Mouse (Mus musculus): ENCODE results near the gene Dmrta1. TPM values are rescaled to one million over a fixed set of nuclear protein-coding genes. Genes with fewer than 3 reads are reported as not detected.

The Dmrta1 gene
- polyA plus RNA-seq, 1 experiment from 2014 or later: not detected

GRCm38 (mm10) chr4:89674711-89675110 is 4.5 kb upstream of the Dmrta1 start:
- H3K4me2 ChIP-seq (replicated peaks; ENCODE audit: low read depth, low read length): no peak overlapping the region
- H3K27ac ChIP-seq (ENCODE audit: low read length): no peak overlapping the region
- no peak overlapping the region for H3K9ac ChIP-seq (replicated peaks; ENCODE audit: low read length)
- H3K9me3 ChIP-seq (ENCODE audit: low read length): no peaks in the 10 kb centered on the region
- ATAC-seq (ENCODE audit: low FRiP score, low TSS enrichment): no peak
- H3K27me3 ChIP-seq (ENCODE audit: insufficient read depth, low read length): no peaks in the 10 kb centered on the region
- H3K36me3 ChIP-seq (ENCODE audit: insufficient read depth, low read length): no peaks in the 10 kb centered on the region
- H3K4me3 ChIP-seq (ENCODE audit: low read length): no peak overlapping the region
- no peaks in the 10 kb centered on the region for H3K4me1 ChIP-seq (ENCODE audit: insufficient read depth, low read length)
- WGBS: 83% methylated on average over 3 of the region's 3 CpGs

- no peak overlapping the region for H3K4me2 ChIP-seq (replicated peaks; ENCODE audit: low read depth, low read length)
- WGBS: 70% methylated on average over 7 of the region's 7 CpGs
Observed at GRCm38 (mm10) chr4:89677903-89678302, 1.3 kb upstream of the Dmrta1 start.

GRCm38 (mm10) chr4:89678713-89679112 is 523 bp upstream of the Dmrta1 start:
- no peaks in the 10 kb centered on the region for H3K4me1 ChIP-seq (ENCODE audit: insufficient read depth, low read length)
- 66% methylated on average over 5 of the region's 5 CpGs for WGBS
- H3K4me3 ChIP-seq (ENCODE audit: low read length): no peak overlapping the region
- no peak overlapping the region for H3K9ac ChIP-seq (replicated peaks; ENCODE audit: low read length)
- ATAC-seq (ENCODE audit: low FRiP score, low TSS enrichment): no peak
- no peaks in the 10 kb centered on the region for H3K27me3 ChIP-seq (ENCODE audit: insufficient read depth, low read length)
- no peak overlapping the region for H3K27ac ChIP-seq (ENCODE audit: low read length)
- no peaks in the 10 kb centered on the region for H3K36me3 ChIP-seq (ENCODE audit: insufficient read depth, low read length)
- no peaks in the 10 kb centered on the region for H3K9me3 ChIP-seq (ENCODE audit: low read length)
- H3K4me2 ChIP-seq (replicated peaks; ENCODE audit: low read depth, low read length): no peak overlapping the region

More at GRCm38 (mm10) chr4:89677903-89678302, 1.3 kb upstream of the Dmrta1 start:
- Histone ChIP-seq H3K36me3 (ENCODE audit: insufficient read depth, low read length) (no peaks in the 10 kb centered on the region), H3K4me3 (ENCODE audit: low read length) (no peak overlapping the region), H3K9ac (replicated peaks; ENCODE audit: low read length) (no peak overlapping the region), H3K27me3 (ENCODE audit: insufficient read depth, low read length) (no peaks in the 10 kb centered on the region), H3K4me1 (ENCODE audit: insufficient read depth, low read length) (no peaks in the 10 kb centered on the region), H3K27ac (ENCODE audit: low read length) (no peak overlapping the region), H3K9me3 (ENCODE audit: low read length) (no peaks in the 10 kb centered on the region)
- no peak for ATAC-seq (ENCODE audit: low FRiP score, low TSS enrichment)

GRCm38 (mm10) chr4:89687961-89688803 is 8.9 kb downstream of the Dmrta1 start:
- ATAC-seq (ENCODE audit: low FRiP score, low TSS enrichment): peak; percentile 92
- WGBS: under 1% methylated on average over 78 of the region's 78 CpGs
- Histone ChIP-seq H3K4me1 (ENCODE audit: insufficient read depth, low read length) (peaks cover 10% of the 10 kb centered on the region), H3K27me3 (ENCODE audit: insufficient read depth, low read length) (peaks cover 48% of the 10 kb centered on the region), H3K4me2 (replicated peaks; ENCODE audit: low read depth, low read length) (peak overlapping the region; percentile 74), H3K27ac (ENCODE audit: low read length) (no peak overlapping the region), H3K9ac (replicated peaks; ENCODE audit: low read length) (0 out of 2 replicates have a peak overlapping the region, but pooled peaks have one; percentile 37), H3K36me3 (ENCODE audit: insufficient read depth, low read length) (no peaks in the 10 kb centered on the region), H3K9me3 (ENCODE audit: low read length) (no peaks in the 10 kb centered on the region), H3K4me3 (ENCODE audit: low read length) (peak overlapping the region; percentile 55)

GRCm38 (mm10) chr4:89688804-89689497 is 9.7 kb downstream of the Dmrta1 start:
- Histone ChIP-seq H3K9me3 (ENCODE audit: low read length) (no peaks in the 10 kb centered on the region), H3K4me2 (replicated peaks; ENCODE audit: low read depth, low read length) (peak overlapping the region; percentile 74), H3K9ac (replicated peaks; ENCODE audit: low read length) (0 out of 2 replicates have a peak overlapping the region, but pooled peaks have one; percentile 37), H3K36me3 (ENCODE audit: insufficient read depth, low read length) (no peaks in the 10 kb centered on the region), H3K27ac (ENCODE audit: low read length) (no peak overlapping the region), H3K27me3 (ENCODE audit: insufficient read depth, low read length) (peaks cover 48% of the 10 kb centered on the region), H3K4me3 (ENCODE audit: low read length) (peak overlapping the region; percentile 55), H3K4me1 (ENCODE audit: insufficient read depth, low read length) (peaks cover 10% of the 10 kb centered on the region)
- ATAC-seq (ENCODE audit: low FRiP score, low TSS enrichment): no peak
- WGBS: 4% methylated on average over 16 of the region's 16 CpGs

GRCm38 (mm10) chr4:89691936-89692335 is 12.7 kb downstream of the Dmrta1 start:
- Histone ChIP-seq H3K27ac (ENCODE audit: low read length) (no peak overlapping the region), H3K4me3 (ENCODE audit: low read length) (no peak overlapping the region), H3K36me3 (ENCODE audit: insufficient read depth, low read length) (no peaks in the 10 kb centered on the region), H3K9ac (replicated peaks; ENCODE audit: low read length) (no peak overlapping the region), H3K4me2 (replicated peaks; ENCODE audit: low read depth, low read length) (no peak overlapping the region), H3K27me3 (ENCODE audit: insufficient read depth, low read length) (peaks cover 42% of the 10 kb centered on the region), H3K9me3 (ENCODE audit: low read length) (no peaks in the 10 kb centered on the region), H3K4me1 (ENCODE audit: insufficient read depth, low read length) (peaks cover 10% of the 10 kb centered on the region)
- 78% methylated on average over 6 of the region's 6 CpGs for WGBS
- ATAC-seq (ENCODE audit: low FRiP score, low TSS enrichment): no peak

- no peaks in the 10 kb centered on the region for H3K9me3 ChIP-seq (ENCODE audit: low read length)
- no peak overlapping the region for H3K4me3 ChIP-seq (ENCODE audit: low read length)
- H3K4me2 ChIP-seq (replicated peaks; ENCODE audit: low read depth, low read length): no peak overlapping the region
- no peak overlapping the region for H3K9ac ChIP-seq (replicated peaks; ENCODE audit: low read length)
- ATAC-seq (ENCODE audit: low FRiP score, low TSS enrichment): no peak
- H3K36me3 ChIP-seq (ENCODE audit: insufficient read depth, low read length): no peaks in the 10 kb centered on the region
- H3K27ac ChIP-seq (ENCODE audit: low read length): no peak overlapping the region
- peaks cover 33% of the 10 kb centered on the region for H3K27me3 ChIP-seq (ENCODE audit: insufficient read depth, low read length)
- WGBS: 20% methylated on average over 1 of the region's 1 CpGs
- H3K4me1 ChIP-seq (ENCODE audit: insufficient read depth, low read length): peaks cover 9% of the 10 kb centered on the region
Observed at GRCm38 (mm10) chr4:89692780-89693179, 13.5 kb downstream of the Dmrta1 start.

- H3K4me2 ChIP-seq (replicated peaks; ENCODE audit: low read depth, low read length): no peak overlapping the region
- peaks cover 9% of the 10 kb centered on the region for H3K27me3 ChIP-seq (ENCODE audit: insufficient read depth, low read length)
- 65% methylated on average over 5 of the region's 5 CpGs for WGBS
- H3K9ac ChIP-seq (replicated peaks; ENCODE audit: low read length): no peak overlapping the region
- no peaks in the 10 kb centered on the region for H3K4me1 ChIP-seq (ENCODE audit: insufficient read depth, low read length)
- no peak overlapping the region for H3K4me3 ChIP-seq (ENCODE audit: low read length)
- H3K27ac ChIP-seq (ENCODE audit: low read length): no peak overlapping the region
- no peaks in the 10 kb centered on the region for H3K36me3 ChIP-seq (ENCODE audit: insufficient read depth, low read length)
- H3K9me3 ChIP-seq (ENCODE audit: low read length): no peaks in the 10 kb centered on the region
- ATAC-seq (ENCODE audit: low FRiP score, low TSS enrichment): no peak
Observed at GRCm38 (mm10) chr4:89695589-89695988, 16.4 kb downstream of the Dmrta1 start.

- no peak for ATAC-seq (ENCODE audit: low FRiP score, low TSS enrichment)
- no peaks in the 10 kb centered on the region for H3K4me1 ChIP-seq (ENCODE audit: insufficient read depth, low read length)
- no peaks in the 10 kb centered on the region for H3K36me3 ChIP-seq (ENCODE audit: insufficient read depth, low read length)
- H3K27me3 ChIP-seq (ENCODE audit: insufficient read depth, low read length): no peaks in the 10 kb centered on the region
- no peak overlapping the region for H3K4me3 ChIP-seq (ENCODE audit: low read length)
- H3K4me2 ChIP-seq (replicated peaks; ENCODE audit: low read depth, low read length): no peak overlapping the region
- H3K27ac ChIP-seq (ENCODE audit: low read length): no peak overlapping the region
- no peak overlapping the region for H3K9ac ChIP-seq (replicated peaks; ENCODE audit: low read length)
- no peaks in the 10 kb centered on the region for H3K9me3 ChIP-seq (ENCODE audit: low read length)
Observed at GRCm38 (mm10) chr4:89697951-89698350, 18.7 kb downstream of the Dmrta1 start.

All from kidney, embryonic 16.5 days (tissue).